Comparison of ENCODE assay signal across 26 mouse cellular contexts in the genomic region with DNA sequence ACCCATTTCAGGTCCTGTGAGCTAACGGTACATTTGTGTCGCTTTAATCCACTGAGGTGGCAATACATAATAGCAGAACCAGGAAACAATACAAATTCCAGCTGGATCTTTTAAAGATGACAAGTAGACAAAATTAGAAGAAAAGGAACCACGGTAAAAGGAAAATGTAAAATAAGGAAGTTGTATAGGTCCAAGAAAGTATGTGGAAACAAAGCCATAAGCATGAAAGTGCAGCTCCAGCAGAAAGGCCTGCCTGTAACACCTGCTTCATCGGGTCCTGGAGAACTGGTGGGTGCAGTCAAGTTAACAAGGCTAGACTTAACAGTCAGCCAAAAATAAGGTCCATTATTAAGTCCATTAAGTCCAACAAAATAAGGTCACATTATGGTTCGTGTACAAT.
"Had no signal": no experiment of that assay in that cellular context is flagged by ENCODE, and none has a peak within 500 bp of the region (broad histone marks: within the 10 kb centered on the region; RNA-seq: fewer than 3 reads in every experiment).

No protein-coding gene starts in this region.

- H3K9ac ChIP-seq: kidney, embryonic 15.5 days; limb, embryonic 13.5 days; liver, embryonic 12.5 days; liver, embryonic 15.5 days; lung, embryonic 15.5 days; neural tube, embryonic 12.5 days; neural tube, embryonic 15.5 days had no signal

- ATAC-seq: liver, embryonic 12.5 days had no signal

- H3K9me3 ChIP-seq: kidney, embryonic 15.5 days; limb, embryonic 10.5 days; limb, embryonic 13.5 days; liver, embryonic 12.5 days; liver, embryonic 15.5 days; lung, embryonic 15.5 days; megakaryocyte, embryonic 14.5 days; midbrain, embryonic 10.5 days; neural tube, embryonic 12.5 days; neural tube, embryonic 15.5 days had no signal

- DNase-seq: kidney, adult 8-10 months; kidney, postnatal 25 days; layer of hippocampus, adult 9-11 months; liver; lung, adult 18-20 months; lung, postnatal 14 days; lung, postnatal 4 days; midbrain, embryonic 14.5 days; right cerebral cortex, adult 18-20 months; right cerebral cortex, postnatal 14 days; right cerebral cortex, postnatal 4 days; thymus, adult 2 months; thymus, postnatal 14 days; thymus, postnatal 4 days had no signal

- H3K27me3 ChIP-seq: kidney, embryonic 15.5 days; limb, embryonic 13.5 days; lung, embryonic 15.5 days; megakaryocyte, embryonic 14.5 days; neural tube, embryonic 12.5 days; neural tube, embryonic 15.5 days had no signal

- H3K4me3 ChIP-seq: kidney, embryonic 15.5 days; layer of hippocampus, adult 2 months; limb, embryonic 10.5 days; limb, embryonic 13.5 days; liver, embryonic 12.5 days; liver, embryonic 15.5 days; lung, embryonic 15.5 days; megakaryocyte, embryonic 14.5 days; midbrain, embryonic 10.5 days; neural tube, embryonic 12.5 days; neural tube, embryonic 15.5 days had no signal

- H3K27ac ChIP-seq: layer of hippocampus, adult 2 months; limb, embryonic 10.5 days; liver, embryonic 12.5 days; liver, embryonic 15.5 days; lung, embryonic 15.5 days; neural tube, embryonic 12.5 days; neural tube, embryonic 15.5 days; stomach, postnatal 0 days had no signal

- H3K4me2 ChIP-seq: kidney, embryonic 15.5 days; limb, embryonic 13.5 days; liver, embryonic 12.5 days; liver, embryonic 15.5 days; lung, embryonic 15.5 days; neural tube, embryonic 12.5 days; neural tube, embryonic 15.5 days had no signal
